Mouse (Mus musculus) myocyte (in vitro differentiated cells): ENCODE measurements around the gene Pspn.

Experiments used
- E2F4 ChIP-seq: IDR thresholded peaks from one replicate; pipeline ENCODE4 v1.6.1; 2011; ENCODE audit warnings: mild to moderate bottlenecking, control low read depth, moderate library complexity; ENCODE audit not compliant: insufficient read depth
- MYOG ChIP-seq, 3 experiments: IDR thresholded peaks; one replicate each; pipeline ENCODE4 v1.6.1; 2011; ENCODE audit warnings: control low read depth in 2 of 3, low read depth in 2 of 3, mild to moderate bottlenecking in 2 of 3; ENCODE audit not compliant: insufficient read length in 2 of 3, control insufficient read depth in 1 of 3, insufficient read depth in 1 of 3
- POLR2A ChIP-seq: IDR thresholded peaks from one replicate; pipeline ENCODE4 v1.6.1; 2011; ENCODE audit warnings: low read depth, mild to moderate bottlenecking, control low read depth, moderate library complexity; ENCODE audit not compliant: insufficient read length

DNA sequence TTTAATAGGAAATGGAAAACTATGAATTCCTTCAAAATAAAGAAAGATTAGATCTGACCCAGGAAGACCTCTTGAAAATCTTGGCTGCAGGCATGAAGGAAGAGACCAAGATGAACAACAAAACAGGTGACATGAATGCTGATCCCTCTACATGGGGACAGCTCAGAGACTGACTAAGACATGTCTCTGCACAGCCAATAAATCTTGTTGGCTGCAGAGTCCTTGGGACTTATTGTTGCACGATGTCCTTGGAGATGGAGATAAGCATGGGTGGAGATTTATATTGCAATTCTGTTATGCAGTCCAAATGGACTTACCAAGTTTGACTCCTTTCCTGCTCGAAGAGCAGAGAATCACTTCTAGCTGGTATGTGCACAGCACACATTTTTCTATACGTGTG lies 30.5 kb downstream of the Pspn start:
- TF ChIP-seq POLR2A, result no peak
- TF ChIP-seq MYOG (IDR thresholded peaks at IDR 0.05; ENCODE audit: control insufficient read depth in 1 of 3, insufficient read depth in 1 of 3, insufficient read length in 2 of 3, low read depth in 2 of 3), result no peak
- TF ChIP-seq E2F4, result no peak
